Mouse (Mus musculus) myocyte (in vitro differentiated cells): ENCODE results near the gene Slc25a42.

Source experiments
- POLR2A ChIP-seq: IDR thresholded peaks from one replicate; pipeline ENCODE4 v1.6.1; 2011; ENCODE audit warnings: low read depth, mild to moderate bottlenecking, control low read depth, moderate library complexity; ENCODE audit not compliant: insufficient read length
- POLR2AphosphoS2 ChIP-seq: IDR thresholded peaks from one replicate; pipeline ENCODE4 v1.6.1; 2011; ENCODE audit warnings: low read depth, control low read depth; ENCODE audit not compliant: insufficient read length
- TCF12 ChIP-seq: IDR thresholded peaks from one replicate; pipeline ENCODE4 v1.6.1; 2011; ENCODE audit warnings: mild to moderate bottlenecking, control low read depth; ENCODE audit not compliant: poor library complexity, insufficient read depth, severe bottlenecking
- TCF3 ChIP-seq: IDR thresholded peaks from one replicate; pipeline ENCODE4 v1.6.1; 2011; ENCODE audit warnings: low read depth, control low read depth; ENCODE audit not compliant: insufficient read length

DNA sequence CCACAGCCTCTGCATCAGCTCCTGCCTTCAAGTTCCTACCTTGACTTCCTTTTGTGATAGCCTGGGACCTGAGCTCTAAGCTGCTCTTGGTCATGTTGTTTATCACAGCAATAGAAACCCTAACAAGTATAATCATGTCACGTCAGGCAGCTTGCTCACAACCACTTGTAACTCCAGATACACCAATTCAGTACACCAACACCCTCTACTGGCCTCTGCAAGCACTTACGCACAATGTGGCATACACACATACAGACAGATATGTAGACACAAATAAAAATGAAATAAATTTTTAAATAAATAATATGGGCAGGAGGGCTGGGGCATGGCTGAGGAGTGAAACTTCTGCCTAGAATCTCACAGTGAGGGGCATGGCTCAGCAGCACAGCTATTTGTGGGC lies 16.3 kb downstream of the Slc25a42 start:
- no peak for TF ChIP-seq TCF12
- TF ChIP-seq POLR2A: no peak
- no peak for TF ChIP-seq TCF3
- no peak for TF ChIP-seq POLR2AphosphoS2
